Mouse (Mus musculus) lung, embryonic 16.5 days (tissue): ENCODE measurements around the gene Synrg. TPM values are rescaled to one million over a fixed set of nuclear protein-coding genes. Genes with fewer than 3 reads are reported as not detected.

Experiments used
- polyA plus RNA-seq: library from polyadenylated mRNA; unstranded; fragments of >200 nt; fragmentation: Nextera tagmentation; extraction: Ambion mirVana; gene quantifications from 2 replicates; pipeline ENCODE4 v1.2.1, GENCODE M21; 2015

The Synrg gene
- polyA plus RNA-seq, 1 experiment from 2014 or later = 11.1 TPM

Other genes with a start within 250 kb of the Synrg start
- 0.82 and 2.3 TPM in 2 replicates for gene Wfdc21, start 217.5 kb upstream of the Synrg start, polyA plus RNA-seq
- 23.2 and 23.5 TPM in 2 replicates for gene Heatr6, start 210.7 kb upstream of the Synrg start, polyA plus RNA-seq
- gene Hnf1b, start 114.4 kb upstream of the Synrg start, polyA plus RNA-seq = 9.1 and 11.7 TPM in 2 replicates
- 31.4 and 35.6 TPM in 2 replicates for gene Ddx52, start 22.4 kb upstream of the Synrg start, polyA plus RNA-seq
- 26.1 and 29.8 TPM in 2 replicates for gene Dusp14, start 104.8 kb downstream of the Synrg start, polyA plus RNA-seq
- gene Tada2a, start 165.2 kb downstream of the Synrg start, polyA plus RNA-seq = 31.6 and 32.4 TPM in 2 replicates
- gene Acaca, start 165.2 kb downstream of the Synrg start, polyA plus RNA-seq = 11.2 and 11.3 TPM in 2 replicates
- not detected in 2 replicates for gene Gm11437, start 203.0 kb downstream of the Synrg start, polyA plus RNA-seq